Mouse (Mus musculus) C2C12 (cell line): ENCODE data around the gene Glt8d1.

Source experiments
- CEBPB ChIP-seq: IDR thresholded peaks from one replicate; pipeline ENCODE4 v1.6.1; 2011; ENCODE audit warnings: low read depth, mild to moderate bottlenecking, control low read depth, moderate library complexity
- CTCF ChIP-seq: IDR thresholded peaks from one replicate; pipeline ENCODE4 v1.5.1; 2011; ENCODE audit not compliant: control insufficient read depth, insufficient read depth, insufficient read length
- MYOG ChIP-seq: IDR thresholded peaks from one replicate; pipeline ENCODE4 v1.6.1; 2011; ENCODE audit not compliant: control insufficient read depth, insufficient read length; ENCODE audit errors: extremely low read depth

DNA sequence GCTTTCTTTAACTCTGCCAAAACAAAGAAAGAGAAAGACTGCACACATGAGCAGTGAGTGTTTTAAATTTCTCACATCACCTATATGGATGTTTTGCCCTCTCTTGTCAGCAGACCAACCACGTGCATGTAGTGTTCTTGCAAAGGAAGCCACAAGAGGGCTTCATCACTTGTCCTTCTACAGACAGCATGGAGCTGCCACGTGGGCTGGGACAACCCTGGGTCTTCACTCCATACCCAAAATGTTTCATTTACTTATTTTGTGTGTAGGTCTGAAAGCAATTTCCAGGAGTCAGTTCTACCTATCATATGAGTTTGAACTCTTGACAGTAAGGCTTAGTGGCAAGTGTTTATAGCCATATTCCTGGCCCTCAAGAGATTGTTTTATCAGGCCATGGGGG lies 16.7 kb downstream of the Glt8d1 start:
- TF ChIP-seq CTCF (no peak), CEBPB (no peak), MYOG (no peak)
